Mouse (Mus musculus) brown adipose tissue, adult 24 weeks (tissue): ENCODE results near the gene Bach1. TPM values are rescaled to one million over a fixed set of nuclear protein-coding genes. Genes with fewer than 3 reads are reported as not detected.

Source experiments
- H3K27ac ChIP-seq: fragments of 200-500 bp; replicated peaks from 2 replicates; pipeline ENCODE4 v1.5.1; 2012; ENCODE audit warnings: low read depth, mild to moderate bottlenecking, low read length
- H3K4me1 ChIP-seq: fragments of 200-500 bp; 2 replicates; pipeline ENCODE4 v1.6.1; 2012; ENCODE audit warnings: low read length, mixed read lengths; ENCODE audit not compliant: control insufficient read depth, insufficient read depth, insufficient read length
- H3K4me3 ChIP-seq: fragments of 200-500 bp; 2 replicates; pipeline ENCODE4 v1.5.1; 2012; ENCODE audit warnings: low read depth, mild to moderate bottlenecking, low read length, moderate library complexity; ENCODE audit not compliant: insufficient read depth
- polyA plus RNA-seq: library from polyadenylated mRNA; stranded (reverse); fragments of >200 nt; gene quantifications from 2 replicates; pipeline ENCODE4 v1.2.4, GENCODE M21; 2012; ENCODE audit not compliant: missing spikeins, insufficient read depth, insufficient read length

The Bach1 gene
- polyA plus RNA-seq, 1 experiment = 5.9 TPM

GRCm38 (mm10) chr16:87691102-87691501 is 7.6 kb upstream of the Bach1 start:
- H3K4me3 ChIP-seq = no peak overlapping the region
- peaks cover 6% of the 10 kb centered on the region for H3K4me1 ChIP-seq
- no peak overlapping the region for H3K27ac ChIP-seq

- H3K27ac ChIP-seq = no peak overlapping the region
- H3K4me1 ChIP-seq = peaks cover 6% of the 10 kb centered on the region
- H3K4me3 ChIP-seq = no peak overlapping the region
These were observed 6.2 kb upstream of the Bach1 start for GRCm38 (mm10) chr16:87692591-87692990.

- no peak overlapping the region for H3K27ac ChIP-seq
- peaks cover 9% of the 10 kb centered on the region; the same call in 1 of the 2 replicates for H3K4me1 ChIP-seq
- H3K4me3 ChIP-seq = no peak overlapping the region
These were observed 909 bp upstream of the Bach1 start for GRCm38 (mm10) chr16:87697707-87698365.

- H3K27ac ChIP-seq = peak overlapping the region; percentile 86
- H3K4me3 ChIP-seq = peak overlapping the region; percentile 97
- peaks cover 12% of the 10 kb centered on the region; the same call in 1 of the 2 replicates for H3K4me1 ChIP-seq
These were observed 554 bp downstream of the Bach1 start for GRCm38 (mm10) chr16:87699306-87699692.

GRCm38 (mm10) chr16:87699693-87700394 is 1.1 kb downstream of the Bach1 start:
- Histone ChIP-seq H3K4me1 (peaks cover 17% of the 10 kb centered on the region; the same call in 1 of the 2 replicates), H3K27ac (peak overlapping the region; percentile 86), H3K4me3 (peak overlapping the region; percentile 97)

- Histone ChIP-seq H3K4me1 (peaks cover 17% of the 10 kb centered on the region), H3K27ac (no peak overlapping the region), H3K4me3 (peak overlapping the region; percentile 97)
These were observed 1.6 kb downstream of the Bach1 start for GRCm38 (mm10) chr16:87700395-87700765.

GRCm38 (mm10) chr16:87701891-87702290 is 3.1 kb downstream of the Bach1 start:
- no peak overlapping the region for H3K4me3 ChIP-seq
- H3K4me1 ChIP-seq = peaks cover 28% of the 10 kb centered on the region
- H3K27ac ChIP-seq = no peak overlapping the region

GRCm38 (mm10) chr16:87702881-87703280 is 4.1 kb downstream of the Bach1 start:
- no peak overlapping the region for H3K4me3 ChIP-seq
- no peak overlapping the region for H3K27ac ChIP-seq
- H3K4me1 ChIP-seq = peaks cover 31% of the 10 kb centered on the region

GRCm38 (mm10) chr16:87704225-87704624 is 5.5 kb downstream of the Bach1 start:
- Histone ChIP-seq H3K4me3 (no peak overlapping the region), H3K27ac (no peak overlapping the region), H3K4me1 (peaks cover 36% of the 10 kb centered on the region)

- peaks cover 37% of the 10 kb centered on the region for H3K4me1 ChIP-seq
- no peak overlapping the region for H3K27ac ChIP-seq
- H3K4me3 ChIP-seq = no peak overlapping the region
These were observed 7.3 kb downstream of the Bach1 start for GRCm38 (mm10) chr16:87705892-87706589.

GRCm38 (mm10) chr16:87707335-87707734 is 8.6 kb downstream of the Bach1 start:
- H3K4me3 ChIP-seq = no peak overlapping the region
- H3K4me1 ChIP-seq = peaks cover 38% of the 10 kb centered on the region
- no peak overlapping the region for H3K27ac ChIP-seq

GRCm38 (mm10) chr16:87708570-87708969 is 9.8 kb downstream of the Bach1 start:
- Histone ChIP-seq H3K27ac (no peak overlapping the region), H3K4me1 (peaks cover 41% of the 10 kb centered on the region), H3K4me3 (no peak overlapping the region)

- Histone ChIP-seq H3K27ac (no peak overlapping the region), H3K4me3 (no peak overlapping the region), H3K4me1 (peaks cover 46% of the 10 kb centered on the region)
These were observed 10.4 kb downstream of the Bach1 start for GRCm38 (mm10) chr16:87709144-87709543.

- peaks cover 43% of the 10 kb centered on the region for H3K4me1 ChIP-seq
- no peak overlapping the region for H3K27ac ChIP-seq
- H3K4me3 ChIP-seq = no peak overlapping the region
These were observed 11.2 kb downstream of the Bach1 start for GRCm38 (mm10) chr16:87709971-87710370.

- Histone ChIP-seq H3K4me3 (no peak overlapping the region), H3K4me1 (peaks cover 47% of the 10 kb centered on the region), H3K27ac (no peak overlapping the region)
These were observed 13.2 kb downstream of the Bach1 start for GRCm38 (mm10) chr16:87711961-87712360.
